Mouse (Mus musculus) thymus, postnatal 14 days (tissue): ENCODE data around the gene Avl9.
A peak's percentile ranks its signal among the peaks of the same experiment; 100 is the strongest.

Experiments
- DNase-seq: peaks from one replicate; pipeline ENCODE4 v3.0.0; 2021

Gene Avl9

DNA sequence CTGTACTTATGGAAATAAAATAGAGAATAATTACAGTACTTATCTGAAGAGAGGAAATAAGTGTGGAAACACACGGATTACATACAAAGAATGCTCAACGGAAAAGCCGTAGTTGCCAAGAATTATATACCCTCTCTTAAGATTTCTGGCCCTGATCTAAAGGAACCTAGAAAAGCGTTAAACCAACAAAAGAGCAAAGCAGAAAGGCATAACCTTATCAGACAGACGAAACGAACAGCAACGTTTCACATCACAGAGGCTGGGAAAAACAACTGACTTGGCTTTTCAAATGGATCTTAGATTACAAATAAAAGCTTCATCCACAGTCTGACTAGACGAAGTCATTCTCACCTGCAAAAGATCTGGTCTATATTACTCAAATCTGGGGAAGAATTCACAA lies 81.5 kb downstream of the Avl9 start:
- DNase-seq: no peak

DNA sequence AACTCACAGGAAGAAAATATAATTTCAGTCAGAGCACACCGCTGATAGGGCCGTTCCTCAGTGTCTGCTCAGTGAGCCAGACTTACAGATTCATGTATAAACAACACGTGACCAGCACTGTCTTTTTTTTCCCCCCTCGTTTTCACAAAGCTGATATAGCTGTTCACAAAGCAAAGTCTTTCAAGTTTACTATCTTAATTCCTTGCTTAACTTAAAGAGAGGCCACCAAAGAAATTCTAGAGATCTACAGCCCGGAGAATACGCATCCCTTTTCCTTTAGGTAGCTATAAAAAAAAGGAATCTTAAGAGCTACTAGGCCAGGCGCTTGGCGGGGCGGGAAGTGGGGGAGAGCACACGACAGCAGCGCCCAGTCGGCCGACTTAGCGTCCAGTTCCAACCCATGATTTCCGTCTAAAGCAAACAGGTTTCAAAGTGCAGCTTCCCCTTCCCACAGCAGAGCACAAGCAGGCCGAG lies 82.0 kb downstream of the Avl9 start:
- peak; percentile 44 for DNase-seq

DNA sequence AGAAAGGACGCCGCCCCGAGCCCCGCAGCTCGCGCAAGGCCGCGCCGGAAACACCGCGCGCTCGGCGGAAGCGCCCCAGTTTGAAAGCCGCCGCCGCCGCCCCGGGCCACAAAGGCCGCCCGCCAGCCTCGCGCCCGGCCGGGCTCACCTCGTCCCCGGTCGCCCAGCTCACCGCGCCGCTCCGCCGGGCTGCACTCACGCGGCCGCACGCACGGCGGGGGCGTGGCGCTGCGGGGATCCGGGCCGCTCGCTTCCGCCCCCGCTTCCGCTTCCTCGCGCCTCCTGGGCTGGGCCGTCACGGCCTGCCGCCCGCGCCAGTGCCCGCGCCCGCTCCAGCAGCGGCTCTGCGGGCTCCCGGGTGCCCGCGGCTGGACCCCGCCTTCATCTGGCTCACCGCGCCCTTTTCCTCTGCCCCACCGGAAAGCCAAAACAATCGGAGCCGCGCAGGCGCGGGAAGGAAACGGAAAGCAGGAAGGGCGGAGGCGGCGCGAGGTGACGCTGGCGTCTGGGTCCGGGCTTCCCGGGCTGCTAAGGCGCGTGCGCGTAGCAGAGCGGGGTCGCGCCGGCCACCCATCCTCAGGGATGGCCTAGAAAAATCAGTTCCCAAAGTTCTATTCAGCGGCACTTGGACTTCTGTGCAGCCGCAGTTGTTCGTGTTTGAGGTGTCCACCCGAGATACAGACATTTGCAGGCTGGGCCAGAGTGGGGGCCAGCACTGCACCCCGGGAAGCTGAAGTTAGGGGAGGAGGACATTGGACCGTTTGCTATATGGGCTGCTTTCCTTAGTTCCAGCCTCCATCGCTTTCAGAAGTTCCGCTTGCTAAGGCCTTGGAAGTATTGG lies 82.8 kb downstream of the Avl9 start, which contains the start of gene Kbtbd2:
Kbtbd2 (minus strand) TSS at position 503 of the 841 bp plus-strand sequence.
- DNase-seq: peak; percentile 95

DNA sequence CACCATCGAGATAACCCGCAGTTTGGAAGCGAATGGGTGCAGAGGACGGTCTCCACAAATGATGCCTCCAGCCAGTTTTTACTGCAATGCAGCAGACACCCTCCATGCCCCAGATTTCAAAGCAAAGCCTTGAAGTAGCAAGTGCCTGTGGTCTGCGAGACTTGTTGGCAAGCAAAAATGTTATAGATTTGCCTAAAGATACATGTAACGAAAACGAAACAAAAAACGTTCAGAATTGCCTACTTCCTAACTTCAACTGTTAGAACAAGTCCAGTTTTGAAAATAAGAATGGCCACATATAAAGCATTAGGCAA lies 83.4 kb downstream of the Avl9 start:
- no peak for DNase-seq

DNA sequence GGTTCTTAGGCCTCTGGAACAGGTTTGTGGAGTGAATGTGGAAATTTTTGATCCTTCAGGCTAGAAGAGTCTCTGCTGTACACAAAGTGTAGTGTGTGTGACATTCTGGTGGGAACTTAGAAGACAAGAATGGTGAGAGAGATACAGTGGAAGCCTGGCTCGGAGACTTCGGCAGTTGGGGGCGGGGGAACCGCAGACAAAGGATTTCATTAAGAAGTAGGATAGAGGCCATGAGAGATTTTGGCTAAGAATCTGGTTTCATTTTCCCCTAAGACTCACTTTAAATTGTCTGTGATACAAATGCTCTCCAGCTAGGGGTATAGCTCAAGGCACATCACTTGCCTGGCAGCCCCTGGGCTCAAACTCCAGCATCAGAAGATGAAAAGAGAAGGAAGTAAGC lies 90.3 kb downstream of the Avl9 start:
- no peak for DNase-seq

DNA sequence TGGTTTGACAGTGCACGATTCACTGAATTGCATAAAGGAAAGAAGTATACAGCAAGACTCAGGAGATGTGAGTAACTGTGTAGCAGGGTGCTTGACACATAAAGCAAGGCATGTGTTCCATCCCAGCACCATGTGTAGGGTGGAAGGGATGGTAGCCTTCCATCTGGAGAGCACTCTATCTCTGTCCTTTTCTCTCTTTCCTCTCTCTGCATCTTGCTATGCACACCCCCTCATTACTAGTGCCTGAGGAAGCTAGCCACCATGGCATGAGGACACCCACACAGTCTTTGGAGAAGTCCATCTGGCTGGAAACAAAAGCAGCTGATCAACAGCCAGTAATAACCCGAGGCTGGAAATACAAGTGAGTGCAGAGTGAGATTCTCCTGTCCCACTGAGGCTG lies 91.5 kb downstream of the Avl9 start:
- no peak for DNase-seq

DNA sequence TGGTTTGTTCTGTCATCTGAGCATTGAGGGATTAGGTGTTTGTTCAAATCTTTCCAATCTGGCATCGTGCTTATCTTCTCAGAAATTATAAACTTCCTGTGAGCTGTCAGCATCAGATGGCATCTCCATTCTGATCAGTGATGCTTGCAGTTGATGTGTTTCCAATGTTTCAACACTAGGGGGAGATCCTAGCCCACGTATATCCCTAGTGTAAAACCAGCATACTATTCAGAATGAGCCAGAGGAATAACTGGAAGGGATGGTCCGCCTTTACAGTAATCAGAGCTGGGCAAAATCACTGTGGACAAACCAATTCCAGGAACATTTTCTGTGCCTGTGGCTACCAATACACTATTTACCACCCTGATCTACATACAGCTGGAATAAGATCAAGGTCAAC lies 94.0 kb downstream of the Avl9 start:
- DNase-seq: peak; percentile 54
